Mouse (Mus musculus) ES-Bruce4 (cell line): ENCODE results near the gene Plin4. TPM values are rescaled to one million over a fixed set of nuclear protein-coding genes. Genes with fewer than 3 reads are reported as not detected.
"Not testable (repeated sequence)": the region's sequence is repeated elsewhere in the genome, so short reads cannot be mapped to it uniquely, and the experiment has no call there.

Source experiments
- H3K27ac ChIP-seq: 2 replicates; pipeline ENCODE4 v1.5.1; 2012; ENCODE audit warnings: low read length, inconsistent platforms; ENCODE audit not compliant: insufficient read depth
- H3K27me3 ChIP-seq: 2 replicates; pipeline ENCODE4 v1.6.1; 2012; ENCODE audit warnings: mild to moderate bottlenecking, low read length, inconsistent platforms; ENCODE audit not compliant: control insufficient read depth, poor library complexity, insufficient read depth, severe bottlenecking
- H3K36me3 ChIP-seq: 2 replicates; pipeline ENCODE4 v1.6.1; 2012; ENCODE audit warnings: inconsistent platforms, mild to moderate bottlenecking, low read length, moderate library complexity; ENCODE audit not compliant: control insufficient read depth, poor library complexity, insufficient read depth, severe bottlenecking
- H3K4me1 ChIP-seq: one replicate; pipeline ENCODE4 v1.8.1; 2011; ENCODE audit warnings: low read length; ENCODE audit not compliant: control insufficient read depth, insufficient read depth
- H3K4me3 ChIP-seq: 2 replicates; pipeline ENCODE4 v1.5.1; 2011; ENCODE audit warnings: low read depth, mild to moderate bottlenecking, low read length
- H3K9ac ChIP-seq: 2 replicates; pipeline ENCODE4 v1.6.1; 2012; ENCODE audit warnings: low read depth, mild to moderate bottlenecking, inconsistent platforms; ENCODE audit not compliant: poor library complexity, severe bottlenecking
- H3K9me3 ChIP-seq: replicated peaks from 2 replicates; pipeline ENCODE4 v1.6.1; 2012; ENCODE audit warnings: mild to moderate bottlenecking, low read length, inconsistent platforms; ENCODE audit not compliant: control insufficient read depth, poor library complexity, insufficient read depth, severe bottlenecking
- CTCF ChIP-seq: IDR thresholded peaks from one replicate; pipeline ENCODE4 v1.8.1; 2011; ENCODE audit warnings: low read depth, low read length
- EP300 ChIP-seq: IDR thresholded peaks from 2 replicates; pipeline ENCODE4 v1.6.1; 2011; ENCODE audit warnings: low read depth, low read length; ENCODE audit not compliant: insufficient read depth
- POLR2A ChIP-seq: IDR thresholded peaks from one replicate; pipeline ENCODE4 v1.8.1; 2011; ENCODE audit warnings: low read length; ENCODE audit not compliant: insufficient read depth
- polyA plus RNA-seq: library from polyadenylated mRNA; stranded (reverse); fragments of >200 nt; gene quantifications from 2 replicates; pipeline ENCODE4 v1.2.4, GENCODE M21; 2011; ENCODE audit warnings: low read depth; ENCODE audit not compliant: missing spikeins, insufficient read depth, insufficient read length

Gene Plin4
- polyA plus RNA-seq, 1 experiment = 0.21 TPM

DNA sequence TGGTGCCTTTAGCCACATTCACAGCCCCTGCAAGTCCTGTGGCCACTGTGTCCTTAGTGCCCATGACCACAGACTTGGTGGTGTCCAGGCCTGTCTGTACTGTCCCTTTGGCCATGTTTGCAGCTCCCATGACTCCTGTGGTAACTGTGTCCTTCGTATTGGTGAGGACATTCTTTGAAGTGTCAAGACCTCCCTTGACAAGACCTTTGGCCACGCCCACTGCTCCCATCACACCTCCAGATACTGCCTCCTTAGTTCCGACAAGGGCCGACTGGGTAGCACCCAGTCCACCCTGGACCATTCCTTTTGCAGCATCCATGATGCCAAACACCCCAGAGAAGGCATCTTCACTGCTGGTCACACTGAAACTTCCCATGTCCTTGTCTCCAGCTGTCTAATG, 2.6 kb downstream of the Plin4 start:
- Histone ChIP-seq H3K36me3 (peaks cover 3% of the 10 kb centered on the region), H3K4me1 (no peaks in the 10 kb centered on the region), H3K4me3 (no peak overlapping the region), H3K9me3 (no peaks in the 10 kb centered on the region), H3K27ac (no peak overlapping the region), H3K27me3 (no peaks in the 10 kb centered on the region), H3K9ac (no peak overlapping the region)
- no peak for TF ChIP-seq CTCF
- no peak for TF ChIP-seq EP300
- TF ChIP-seq POLR2A = no peak

DNA sequence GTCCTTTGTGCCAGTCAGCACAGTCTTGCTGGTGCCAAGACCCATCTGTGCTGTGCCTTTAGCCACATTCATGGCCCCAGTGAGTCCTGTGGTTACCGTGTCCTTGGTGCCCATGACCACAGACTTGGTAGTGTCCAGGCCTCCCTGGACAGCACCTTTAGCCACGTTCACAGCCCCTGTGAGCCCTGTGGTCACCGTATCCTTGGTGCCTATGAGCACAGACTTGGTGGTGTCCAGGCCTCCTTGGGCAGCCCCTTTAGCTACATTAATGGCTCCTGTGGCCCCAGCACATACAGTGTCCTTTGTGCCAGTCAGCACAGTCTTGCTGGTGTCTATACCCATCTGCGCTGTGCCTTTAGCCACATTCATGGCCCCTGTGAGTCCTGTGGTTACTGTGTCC, 3.2 kb downstream of the Plin4 start:
- H3K27ac ChIP-seq, H3K9me3 ChIP-seq, H3K4me3 ChIP-seq, H3K9ac ChIP-seq, H3K36me3 ChIP-seq, H3K27me3 ChIP-seq, H3K4me1 ChIP-seq: not testable (repeated sequence)

DNA sequence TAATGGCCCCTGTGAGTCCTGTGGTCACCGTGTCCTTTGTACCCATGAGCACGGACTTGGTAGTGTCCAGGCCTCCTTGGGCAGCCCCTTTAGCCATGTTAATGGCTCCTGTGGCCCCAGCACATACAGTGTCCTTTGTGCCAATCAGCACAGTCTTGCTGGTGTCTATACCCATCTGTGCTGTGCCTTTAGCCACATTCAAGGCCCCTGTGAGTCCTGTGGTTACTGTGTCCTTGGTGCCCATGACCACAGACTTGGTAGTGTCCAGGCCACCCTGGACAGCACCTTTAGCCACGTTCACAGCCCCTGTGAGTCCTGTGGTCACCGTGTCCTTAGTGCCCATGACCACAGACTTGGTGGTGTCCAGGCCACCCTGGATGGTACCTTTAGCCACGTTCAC, 4.8 kb downstream of the Plin4 start:
- H3K4me1 ChIP-seq, H3K27me3 ChIP-seq, H3K4me3 ChIP-seq, H3K27ac ChIP-seq, H3K9me3 ChIP-seq, H3K9ac ChIP-seq: not testable (repeated sequence)
- peaks cover 12% of the 10 kb centered on the region for H3K36me3 ChIP-seq

DNA sequence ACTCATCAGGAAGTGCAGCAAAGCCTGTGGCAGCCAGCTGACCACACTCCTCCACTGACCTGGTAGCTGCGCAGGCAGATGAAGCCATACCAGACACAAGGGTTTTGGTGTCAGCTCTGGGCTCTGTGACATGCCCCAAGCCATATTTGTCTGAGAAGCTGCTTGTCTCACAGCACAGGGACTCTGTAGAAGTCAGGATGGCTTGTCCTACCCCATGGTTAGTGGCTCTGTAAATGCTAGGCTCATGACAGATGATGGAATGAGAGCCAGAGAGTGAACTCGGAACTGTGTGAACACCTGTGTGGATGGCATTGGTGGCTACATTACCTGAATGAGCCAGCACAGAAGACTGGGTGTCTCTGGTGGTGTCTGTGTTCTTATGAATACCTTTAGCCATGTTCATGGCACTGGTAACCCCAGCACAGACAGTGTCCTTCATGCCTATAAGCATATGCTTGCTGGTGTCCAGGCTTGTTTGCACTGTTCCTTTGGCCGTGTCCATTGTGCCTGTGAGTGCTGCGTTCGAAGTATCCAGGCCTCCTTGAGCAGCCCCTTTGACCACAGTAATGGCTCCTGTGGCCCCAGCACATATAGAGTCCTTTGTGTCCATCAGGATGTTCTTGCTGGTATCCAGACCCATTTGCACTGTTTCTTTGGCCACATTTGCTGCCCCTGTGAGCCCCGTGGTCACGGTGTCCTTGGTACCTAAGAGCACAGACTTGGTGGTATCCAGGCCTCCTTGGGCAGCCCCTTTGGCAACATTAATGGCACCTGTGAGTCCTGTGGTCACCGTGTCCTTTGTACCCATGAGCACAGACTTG, 5.9 kb downstream of the Plin4 start:
- H3K9me3 ChIP-seq = no peaks in the 10 kb centered on the region
- no peak overlapping the region for H3K9ac ChIP-seq
- H3K27me3 ChIP-seq = no peaks in the 10 kb centered on the region
- H3K4me1 ChIP-seq = no peaks in the 10 kb centered on the region
- no peak overlapping the region for H3K4me3 ChIP-seq
- H3K27ac ChIP-seq = no peak overlapping the region
- H3K36me3 ChIP-seq = peaks cover 20% of the 10 kb centered on the region
- TF ChIP-seq EP300 = no peak
- TF ChIP-seq POLR2A = no peak
- no peak for TF ChIP-seq CTCF

DNA sequence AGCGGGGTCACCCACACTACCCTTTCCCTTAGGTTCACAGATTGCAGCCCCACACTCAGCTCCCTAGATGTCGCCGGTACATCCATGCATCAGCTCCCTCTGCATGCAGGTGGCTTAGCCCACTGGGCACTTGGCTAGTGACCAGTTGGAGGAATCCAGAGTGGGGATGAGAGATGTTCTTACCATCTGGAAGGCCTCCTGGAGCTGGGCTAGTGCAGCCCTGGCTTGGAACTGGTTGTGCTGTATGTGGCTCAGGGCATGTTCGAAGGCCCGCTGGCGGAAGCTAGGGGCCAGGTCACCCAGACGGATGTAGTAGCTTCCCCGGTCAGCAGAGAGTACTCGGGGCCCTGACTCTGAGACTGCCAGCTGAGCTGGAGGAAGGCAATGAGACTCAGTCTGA, 6.7 kb downstream of the Plin4 start:
- H3K4me1 ChIP-seq = no peaks in the 10 kb centered on the region
- H3K9me3 ChIP-seq = no peaks in the 10 kb centered on the region
- peaks cover 28% of the 10 kb centered on the region for H3K36me3 ChIP-seq
- H3K9ac ChIP-seq = no peak overlapping the region
- no peaks in the 10 kb centered on the region for H3K27me3 ChIP-seq
- no peak overlapping the region for H3K27ac ChIP-seq
- TF ChIP-seq CTCF (no peak), POLR2A (no peak), EP300 (no peak)
- no peak overlapping the region for H3K4me3 ChIP-seq

DNA sequence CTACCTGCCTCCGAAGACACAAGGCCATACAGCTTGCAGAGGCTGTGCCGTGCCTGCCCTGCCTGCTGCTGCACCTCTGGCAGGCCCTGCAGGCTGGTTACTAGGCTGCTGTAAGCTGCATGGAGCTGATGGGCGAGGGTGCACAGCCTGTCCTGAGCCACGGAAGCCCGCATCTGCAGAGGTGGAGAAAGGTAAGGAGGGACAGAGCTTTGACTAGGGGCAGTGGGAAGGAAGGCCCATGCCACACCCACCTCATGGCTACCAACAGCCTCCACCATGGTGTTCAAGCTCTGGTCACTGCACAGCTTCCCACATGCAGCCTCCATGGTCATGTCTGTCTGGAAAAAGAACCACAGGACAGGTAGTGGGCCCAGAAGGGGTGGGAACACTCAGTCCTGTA, 7.4 kb downstream of the Plin4 start:
- H3K9ac ChIP-seq = no peak overlapping the region
- H3K27ac ChIP-seq = no peak overlapping the region
- no peaks in the 10 kb centered on the region for H3K9me3 ChIP-seq
- no peaks in the 10 kb centered on the region for H3K4me1 ChIP-seq
- no peak overlapping the region for H3K4me3 ChIP-seq
- TF ChIP-seq POLR2A (no peak), CTCF (no peak), EP300 (no peak)
- no peaks in the 10 kb centered on the region for H3K27me3 ChIP-seq
- H3K36me3 ChIP-seq = peaks cover 29% of the 10 kb centered on the region
